Mouse (Mus musculus) ES-E14 (cell line): ENCODE data around the gene Tfip11. TPM values are rescaled to one million over a fixed set of nuclear protein-coding genes. Genes with fewer than 3 reads are reported as not detected.

ENCODE experiments used
- DNase-seq: peaks from one replicate; pipeline ENCODE4 v3.0.0-alpha.2; 2013; ENCODE audit warnings: low read depth, low spot score
- H3K27ac ChIP-seq: 2 replicates; pipeline ENCODE4 v1.5.1; 2012; ENCODE audit warnings: low read depth, mild to moderate bottlenecking, low read length, moderate library complexity, mixed read lengths; ENCODE audit not compliant: poor library complexity, insufficient read depth, severe bottlenecking
- H3K36me3 ChIP-seq: 2 replicates; pipeline ENCODE4 v1.6.1; 2012; ENCODE audit warnings: mild to moderate bottlenecking, low read length, moderate library complexity, mixed read lengths; ENCODE audit not compliant: control insufficient read depth, poor library complexity, insufficient read depth, severe bottlenecking
- H3K4me1 ChIP-seq, 2 experiments: fragments of 150-350 bp in 1 of 2; sonication (generic) in 1 of 2; 2 replicates each; pipeline ENCODE4 v1.6.1; 2012; ENCODE audit warnings: low read length in 2 of 2, mild to moderate bottlenecking in 1 of 2, mixed read lengths in 1 of 2; ENCODE audit not compliant: control insufficient read depth in 2 of 2, insufficient read depth in 2 of 2, poor library complexity in 1 of 2
- H3K4me3 ChIP-seq, 2 experiments: fragments of 150-350 bp in 1 of 2; sonication (generic) in 1 of 2; 2 replicates each; pipeline ENCODE4 v1.5.1; 2012; ENCODE audit warnings: low read length in 2 of 2, low read depth in 1 of 2, mild to moderate bottlenecking in 1 of 2, mixed read lengths in 1 of 2; ENCODE audit not compliant: insufficient read depth in 1 of 2, poor library complexity in 1 of 2, severe bottlenecking in 1 of 2
- H3K9ac ChIP-seq: 2 replicates; pipeline ENCODE4 v1.6.1; 2012; ENCODE audit warnings: low read depth, mild to moderate bottlenecking, low read length, mixed read lengths; ENCODE audit not compliant: poor library complexity, insufficient read depth, severe bottlenecking
- H3K9me3 ChIP-seq: fragments of 150-350 bp; sonication (generic); 2 replicates; pipeline ENCODE4 v1.6.1; 2012; ENCODE audit warnings: low read depth, mild to moderate bottlenecking, low read length; ENCODE audit not compliant: control insufficient read depth, insufficient read depth
- CHD2 ChIP-seq: IDR thresholded peaks from 2 replicates; pipeline ENCODE4 v1.6.1; 2014; ENCODE audit warnings: mild to moderate bottlenecking, low read depth, low read length, inconsistent platforms
- HCFC1 ChIP-seq: IDR thresholded peaks from 2 replicates; pipeline ENCODE4 v1.6.1; 2012; ENCODE audit warnings: low read length, inconsistent platforms, borderline replicate concordance; ENCODE audit not compliant: insufficient read depth
- MAFK ChIP-seq: IDR thresholded peaks from 2 replicates; pipeline ENCODE4 v1.6.1; 2014; ENCODE audit warnings: mild to moderate bottlenecking, low read depth, low read length, inconsistent platforms; ENCODE audit not compliant: insufficient read depth
- ZC3H11A ChIP-seq: IDR thresholded peaks from 2 replicates; pipeline ENCODE4 v1.6.1; 2012; ENCODE audit warnings: low read depth, mild to moderate bottlenecking, inconsistent platforms, low read length, borderline replicate concordance
- ZNF384 ChIP-seq: IDR thresholded peaks from 2 replicates; pipeline ENCODE4 v1.6.1; 2012; ENCODE audit warnings: low read depth, low read length, inconsistent platforms
- in situ Hi-C, 2 experiments: fragments of 600-800 bp; cut with MboI; formaldehyde crosslinking; loops; one replicate each; pipeline ENCODE4 v1.15.1; 2025; ENCODE audit warnings: low sequenced_read_pairs in 2 of 2, inconsistent platforms in 1 of 2; ENCODE audit not compliant: unreplicated experiment in 2 of 2
- total RNA-seq: library from RNA; depleted of rRNA; stranded (reverse); fragments of 300-350 nt; gene quantifications from 2 replicates; pipeline ENCODE4 v1.2.3, GENCODE M21; 2012

Gene Tfip11
- total RNA-seq, 1 experiment: 38.9 TPM

DNA sequence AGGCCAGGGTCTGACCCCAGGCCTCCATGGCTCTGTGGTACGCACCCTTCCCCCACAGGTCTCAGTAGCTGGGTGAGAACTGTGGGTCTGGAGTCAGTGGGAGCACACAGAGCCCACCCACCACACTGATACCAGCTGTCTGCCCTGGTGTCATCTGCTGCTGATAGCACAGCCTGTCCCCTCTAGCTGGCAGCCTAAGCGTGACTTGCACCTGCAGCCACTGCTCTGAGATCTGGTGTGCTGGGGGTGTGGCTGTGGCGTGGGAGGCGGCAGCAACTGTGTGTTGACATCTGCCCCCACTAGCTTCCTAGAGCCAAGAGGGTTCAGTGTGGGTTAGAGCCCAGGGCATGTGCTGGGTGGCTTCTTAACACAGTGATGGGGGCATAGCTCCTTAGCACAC, 50.0 kb downstream of the Tfip11 start:
- Histone ChIP-seq H3K36me3 (peaks cover 6% of the 10 kb centered on the region; the same call in 1 of the 2 replicates), H3K4me3 (no peak overlapping the region), H3K4me1 (peaks cover 0 to 3% of the 10 kb centered on the region in 2 experiments; a peak in 1 of 4 replicates), H3K9me3 (no peaks in the 10 kb centered on the region), H3K27ac (no peak overlapping the region), H3K9ac (no peak overlapping the region)
- no peak for DNase-seq
- in situ Hi-C loops: no loop called here
- TF ChIP-seq CHD2: no peak
- TF ChIP-seq HCFC1: no peak
- no peak for TF ChIP-seq ZNF384
- no peak for TF ChIP-seq MAFK
- no peak for TF ChIP-seq ZC3H11A

DNA sequence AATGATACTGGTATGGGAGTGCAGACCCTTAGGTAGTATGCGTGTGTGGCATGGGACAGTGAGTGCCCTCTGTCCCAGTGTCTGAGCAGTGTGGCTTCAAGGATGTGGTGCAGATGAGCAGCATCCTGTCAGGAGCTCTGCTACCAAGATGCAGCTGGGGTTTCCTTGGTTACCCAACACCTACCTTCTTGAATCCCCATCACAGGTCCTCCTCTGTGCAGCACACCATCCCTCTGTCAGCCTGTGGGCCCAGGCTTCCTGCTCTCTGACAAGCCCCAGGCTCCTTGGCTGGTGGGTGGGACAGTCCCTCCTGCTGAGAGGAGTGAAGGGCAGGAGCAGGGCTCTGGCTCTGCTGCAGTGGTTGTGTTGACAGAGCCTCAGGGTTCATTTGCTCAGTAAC, 51.2 kb downstream of the Tfip11 start:
- H3K9ac ChIP-seq: no peak overlapping the region
- in situ Hi-C loops: no loop called here
- no peak for DNase-seq
- TF ChIP-seq MAFK: no peak
- no peak for TF ChIP-seq HCFC1
- TF ChIP-seq CHD2: no peak
- H3K27ac ChIP-seq: no peak overlapping the region
- peaks cover 0 to 3% of the 10 kb centered on the region in 2 experiments; a peak in 1 of 4 replicates for H3K4me1 ChIP-seq
- H3K4me3 ChIP-seq: no peak overlapping the region
- H3K9me3 ChIP-seq: no peaks in the 10 kb centered on the region
- peaks cover 3% of the 10 kb centered on the region; the same call in 1 of the 2 replicates for H3K36me3 ChIP-seq

DNA sequence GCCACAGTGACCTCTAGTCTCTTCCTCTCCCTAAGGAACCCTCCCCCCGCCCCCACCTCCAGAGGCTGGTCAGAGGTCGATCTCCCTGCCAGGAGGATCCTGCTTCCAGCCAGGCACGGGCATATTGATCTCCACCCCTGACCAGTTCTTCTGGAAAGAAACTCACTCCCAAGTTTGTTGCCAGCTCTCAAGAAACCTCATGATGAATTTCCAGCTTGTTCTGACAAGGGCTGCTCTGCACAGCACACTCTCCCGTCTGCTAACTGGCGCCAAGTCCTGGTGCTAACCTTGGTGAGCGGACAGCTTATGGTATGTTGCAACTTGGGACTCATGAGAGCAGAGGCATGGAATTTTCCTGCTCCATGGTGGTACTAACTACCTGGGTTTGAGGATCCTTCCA, 52.6 kb downstream of the Tfip11 start:
- no peak for DNase-seq
- Histone ChIP-seq H3K36me3 (peaks cover 3% of the 10 kb centered on the region; the same call in 1 of the 2 replicates), H3K9me3 (no peaks in the 10 kb centered on the region), H3K9ac (no peak overlapping the region), H3K27ac (no peak overlapping the region), H3K4me3 (no peak overlapping the region), H3K4me1 (peaks cover 0 to 4% of the 10 kb centered on the region in 2 experiments; a peak in 1 of 4 replicates)
- TF ChIP-seq HCFC1 (no peak), ZC3H11A (no peak), ZNF384 (no peak), MAFK (no peak), CHD2 (no peak)
- in situ Hi-C loops: no loop called here

DNA sequence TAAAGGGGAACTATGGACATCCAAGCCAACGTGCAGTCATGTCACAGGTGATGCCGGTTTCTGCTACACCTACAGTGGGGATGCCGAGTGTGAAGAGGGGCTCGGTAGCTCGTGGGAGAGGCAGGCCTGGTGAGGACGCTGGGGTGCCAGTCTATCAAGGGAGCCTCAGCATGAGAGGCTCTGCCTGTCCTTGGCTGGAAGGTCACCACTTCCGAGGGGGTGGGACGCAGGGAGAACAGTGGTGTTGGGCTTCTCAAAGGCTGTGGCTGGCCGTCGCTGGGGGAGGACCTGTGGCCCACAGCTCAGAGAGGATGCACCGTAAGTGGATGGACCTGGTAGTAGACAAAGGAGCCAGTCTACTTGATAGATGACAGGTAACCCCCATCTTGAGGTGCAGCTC, 55.0 kb downstream of the Tfip11 start:
- Histone ChIP-seq H3K4me1 (0 out of 4 replicates have a peak, but pooled peaks cover 0 to 2% of the 10 kb centered on the region in 2 experiments), H3K9me3 (no peaks in the 10 kb centered on the region), H3K27ac (no peak overlapping the region), H3K4me3 (no peak overlapping the region), H3K36me3 (no peaks in the 10 kb centered on the region), H3K9ac (no peak overlapping the region)
- in situ Hi-C loops: no loop called here
- no peak for DNase-seq
- TF ChIP-seq CHD2 (no peak), ZC3H11A (no peak), ZNF384 (no peak), HCFC1 (no peak), MAFK (no peak)

DNA sequence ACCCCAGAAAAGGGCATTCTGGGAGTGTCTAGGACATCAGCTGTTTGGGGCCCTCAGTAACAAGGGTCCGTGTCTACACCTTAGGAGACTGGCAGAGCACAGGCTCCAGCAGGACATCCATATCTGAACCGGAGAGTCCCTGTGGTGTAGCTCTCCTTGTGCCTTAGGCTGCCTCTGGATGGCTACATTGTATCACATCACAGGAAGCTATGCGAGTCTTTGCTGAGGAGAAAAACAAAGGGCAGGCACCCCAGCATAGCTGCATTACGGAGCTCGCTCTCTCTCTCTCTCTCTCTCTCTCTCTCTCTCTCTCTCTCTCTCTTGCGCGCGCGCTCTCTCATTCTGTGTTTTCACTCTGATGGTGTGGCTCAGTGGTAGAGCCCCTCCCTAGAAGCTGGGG, 55.9 kb downstream of the Tfip11 start:
- no peak for DNase-seq
- TF ChIP-seq MAFK: no peak
- TF ChIP-seq ZNF384: no peak
- no peak for TF ChIP-seq ZC3H11A
- no peak for TF ChIP-seq HCFC1
- no peak for TF ChIP-seq CHD2
- H3K9ac ChIP-seq: no peak overlapping the region
- no peaks in the 10 kb centered on the region for H3K36me3 ChIP-seq
- H3K4me3 ChIP-seq: no peak overlapping the region
- in situ Hi-C loops: no loop called here
- H3K27ac ChIP-seq: no peak overlapping the region
- no peaks in the 10 kb centered on the region for H3K9me3 ChIP-seq
- 0 out of 4 replicates have a peak, but pooled peaks cover 0 to 2% of the 10 kb centered on the region in 2 experiments for H3K4me1 ChIP-seq
